Mouse (Mus musculus): ENCODE measurements around the gene Zc2hc1b.
"Not testable (repeated sequence)": the region's sequence is repeated elsewhere in the genome, so short reads cannot be mapped to it uniquely, and the experiment has no call there.

Zc2hc1b gene

DNA sequence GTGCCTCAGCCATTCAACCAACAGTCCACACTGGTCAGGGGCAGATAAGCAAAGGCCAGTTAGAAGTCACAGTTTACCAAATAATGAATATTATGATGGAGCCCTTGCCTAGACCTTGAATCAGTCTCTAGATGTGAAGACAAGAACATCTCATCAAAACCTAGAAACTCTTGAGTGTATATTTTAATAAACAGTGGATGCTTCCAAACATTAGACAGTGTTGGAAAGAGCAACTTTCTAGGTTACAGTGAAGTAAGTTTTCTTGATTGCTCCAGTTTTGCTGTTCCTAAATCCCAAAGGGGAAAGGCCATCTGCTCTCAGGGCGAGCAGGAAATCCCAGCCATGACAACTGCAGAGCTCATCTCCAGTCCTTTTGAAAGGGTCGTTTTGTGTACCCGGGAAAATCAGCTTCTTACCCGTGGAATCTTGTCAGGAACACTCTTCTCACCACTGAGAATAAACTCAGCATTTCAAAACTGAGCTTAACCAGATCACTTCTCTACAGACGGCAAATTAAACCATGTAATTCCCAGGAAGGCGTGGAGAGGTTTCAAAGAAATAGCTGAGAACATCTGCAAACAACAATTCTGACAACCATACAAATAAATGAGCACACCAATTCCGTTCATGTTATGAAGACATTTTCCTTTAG, at the start of gene Zc2hc1b:
Zc2hc1b (minus strand) TSS at position 51 of the 652 bp plus-strand sequence.
- CTCF ChIA-PET: no interaction called here

DNA sequence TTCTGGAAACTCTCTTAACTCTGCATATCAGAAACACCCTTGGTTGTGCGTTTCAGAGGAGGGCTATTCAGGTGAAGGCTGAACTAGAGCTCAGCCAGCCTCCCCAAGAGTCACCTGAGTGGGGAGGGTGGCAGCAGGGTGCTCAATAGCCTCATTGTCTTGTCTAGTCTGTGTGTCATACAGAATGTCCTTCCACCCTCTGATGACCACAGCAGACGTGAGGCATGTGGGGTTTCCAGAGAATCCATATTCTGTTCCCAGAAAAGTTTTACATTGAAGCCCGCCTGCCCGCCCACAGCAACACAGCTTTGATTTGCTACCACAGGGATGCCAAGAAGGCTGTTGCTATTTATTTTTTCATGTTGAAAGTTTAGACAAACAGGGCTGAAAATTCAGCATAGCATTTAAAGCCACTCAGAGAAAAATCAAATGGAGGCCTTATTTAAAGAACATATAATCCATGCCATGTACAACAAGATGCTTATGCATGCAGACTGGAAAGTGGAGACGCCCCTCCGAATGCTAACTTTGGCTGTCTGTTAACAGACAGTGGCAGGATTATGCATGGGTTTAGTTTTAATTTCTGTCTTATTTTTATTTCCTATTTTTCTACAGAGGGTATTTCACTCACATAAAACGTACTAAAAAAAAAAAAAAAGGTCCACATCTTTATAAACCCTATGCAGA, 47.7 kb upstream of the Zc2hc1b start:
- ChIA-PET CTCF (no interaction called here), POLR2A (interaction anchor here in 2 of 4 experiments (0.6 to 0.8 kb wide), 2 partner anchors 45 to 503 kb away, joined by 3 to 6 read pairs; no protein-coding TSS in a partner anchor)

More for the DNA sequence above, at the start of gene Zc2hc1b:
- POLR2A ChIA-PET: interaction anchor here in 1 of 4 experiments (6.8 kb wide), 1 partner anchor 13 kb away, joined by 41 read pairs; the partner anchor contains the start of gene Ltv1

DNA sequence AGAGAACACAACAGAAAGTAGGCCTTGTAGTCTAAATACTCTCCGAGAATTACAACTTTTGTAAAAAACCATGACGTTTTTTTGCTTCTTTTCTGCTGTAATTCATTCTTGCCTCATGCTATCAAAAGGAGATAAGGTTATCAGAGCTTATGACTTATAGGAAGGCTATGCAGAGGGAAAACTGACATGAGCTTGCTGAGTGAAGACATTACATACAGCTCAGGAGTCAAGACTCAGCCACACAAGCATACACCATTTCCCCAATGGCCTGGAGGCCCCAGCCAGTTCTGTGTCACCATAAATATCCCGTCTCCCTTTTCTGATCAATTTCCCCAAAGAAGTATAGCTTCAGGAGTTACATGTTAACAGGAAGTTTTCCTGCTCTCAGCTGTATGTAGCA, 44.3 kb upstream of the Zc2hc1b start:
- CTCF ChIA-PET: no interaction called here
- POLR2A ChIA-PET: no interaction called here

DNA sequence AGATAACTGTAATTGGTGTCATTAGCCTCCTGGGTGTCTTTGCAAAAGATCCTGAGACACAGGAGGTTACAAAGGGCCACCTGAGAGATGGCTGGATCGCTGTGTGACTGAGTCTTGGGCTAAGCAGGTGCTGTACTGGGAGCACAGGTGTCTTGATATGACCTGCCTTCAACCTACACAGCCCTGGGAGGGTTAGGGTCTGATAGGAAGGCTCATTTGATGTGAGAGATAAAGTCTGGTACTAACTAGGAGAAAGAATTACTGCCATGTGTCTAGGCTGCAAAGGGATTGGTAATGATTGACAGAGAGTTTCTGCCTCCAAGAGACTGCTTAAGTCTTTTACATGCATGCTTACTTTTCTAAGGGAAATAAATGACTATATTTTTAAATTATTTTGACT, 42.2 kb upstream of the Zc2hc1b start:
- POLR2A ChIA-PET: no interaction called here
- CTCF ChIA-PET: no interaction called here

DNA sequence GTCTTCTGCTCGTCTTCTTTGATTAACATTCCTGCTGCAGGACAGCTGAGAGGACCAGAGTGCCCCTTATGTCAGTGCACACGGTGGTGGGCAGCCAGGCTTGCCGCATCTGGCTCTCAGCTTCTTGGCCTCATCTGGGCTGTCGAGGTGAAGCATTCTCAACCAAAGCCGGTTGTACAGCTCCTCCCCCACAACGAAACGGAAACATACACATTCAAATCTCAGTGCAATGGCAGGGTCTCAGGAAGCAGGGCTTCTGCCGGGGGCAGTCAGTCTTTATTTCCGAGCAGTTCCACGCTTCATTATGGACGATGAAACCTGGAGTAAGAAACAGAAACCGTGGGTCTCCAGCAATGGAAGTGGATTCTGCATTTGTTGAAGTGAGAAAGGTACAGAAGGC, 36.1 kb upstream of the Zc2hc1b start:
- POLR2A ChIA-PET: no interaction called here
- CTCF ChIA-PET: no interaction called here

DNA sequence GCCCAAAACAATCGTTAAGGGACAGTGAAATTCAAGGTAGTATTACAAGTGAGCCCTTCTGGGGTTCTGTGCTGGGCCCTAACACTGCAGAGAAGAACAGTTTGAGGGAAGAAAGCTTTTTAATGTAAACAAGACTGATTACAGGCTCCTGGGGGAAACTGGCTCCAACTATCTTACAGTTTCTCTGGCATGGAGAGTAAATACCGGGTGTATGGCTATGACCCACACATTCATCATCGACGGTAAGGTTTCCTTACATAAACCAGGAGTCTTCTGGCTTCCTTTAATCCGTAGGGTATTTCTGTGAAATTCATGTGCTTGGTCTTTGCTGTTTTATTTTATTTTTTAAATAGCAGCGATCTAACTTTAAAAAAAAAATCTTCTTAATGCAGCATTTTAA, 35.0 kb upstream of the Zc2hc1b start:
- ChIA-PET POLR2A (interaction anchor here in 1 of 4 experiments (0.6 to 1.2 kb wide), 3 partner anchors 12 to 41 kb away, joined by 3 read pairs; no protein-coding TSS in a partner anchor), CTCF (no interaction called here)

DNA sequence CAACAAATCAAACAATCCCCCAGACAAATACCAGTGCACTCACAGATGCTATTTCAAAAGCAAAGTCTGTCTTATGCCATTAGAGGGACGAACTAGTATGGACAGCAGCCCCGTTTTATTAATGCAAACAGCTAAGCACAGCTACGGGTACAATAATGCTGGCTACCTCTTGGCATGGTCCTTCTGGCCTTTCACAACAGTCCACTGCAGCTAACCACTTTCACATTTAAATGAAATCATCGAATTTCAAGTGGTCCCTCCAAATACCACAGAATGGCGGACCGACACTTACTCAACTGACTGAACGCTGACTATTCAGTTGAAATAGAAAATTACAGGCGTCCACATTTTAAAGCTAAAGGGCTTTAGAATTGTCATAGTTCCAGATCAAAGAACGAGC, 34.5 kb upstream of the Zc2hc1b start:
- ChIA-PET CTCF (no interaction called here), POLR2A (interaction anchor here in 1 of 4 experiments (1.0 to 1.2 kb wide), 2 partner anchors 11 to 18 kb away, joined by 3 read pairs; no protein-coding TSS in a partner anchor)

DNA sequence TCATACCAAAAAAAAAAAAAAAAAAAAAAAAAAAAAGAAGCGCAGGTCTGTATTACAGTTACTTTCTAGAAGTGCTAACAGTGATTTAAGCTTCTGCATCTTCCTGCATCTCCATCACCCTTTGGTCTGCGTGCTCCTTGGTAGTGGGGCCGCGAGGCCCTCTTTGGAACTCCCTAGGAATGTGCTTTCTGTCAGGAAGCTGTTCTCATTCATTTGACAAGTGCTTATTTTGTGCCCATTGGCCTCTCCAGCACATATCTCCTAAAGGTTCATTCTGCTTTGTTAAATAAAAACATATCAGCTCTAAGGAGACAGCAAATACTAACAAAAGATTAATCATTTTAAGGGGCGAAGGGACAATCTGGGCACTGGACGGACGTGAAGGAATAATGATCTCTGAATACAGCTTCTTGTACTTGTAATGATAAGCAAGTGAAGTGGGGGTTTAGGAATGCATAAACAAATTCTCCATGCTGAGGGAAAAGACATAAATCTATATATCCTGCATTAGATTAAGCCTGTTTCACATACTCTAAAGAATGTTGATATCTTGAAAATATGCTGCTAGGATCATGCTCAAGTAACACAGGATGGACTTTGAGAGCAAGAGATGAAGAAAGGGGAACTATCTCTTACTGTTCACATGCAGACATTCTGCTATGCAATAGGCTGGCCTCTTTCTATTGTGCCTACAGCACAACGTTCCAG, 32.3 kb upstream of the Zc2hc1b start:
- ChIA-PET CTCF (no interaction called here), POLR2A (interaction anchor here in 2 of 4 experiments (0.6 to 1.9 kb wide), 8 partner anchors 8 to 371 kb away, joined by 3 to 6 read pairs (median 4); no protein-coding TSS in a partner anchor)

DNA sequence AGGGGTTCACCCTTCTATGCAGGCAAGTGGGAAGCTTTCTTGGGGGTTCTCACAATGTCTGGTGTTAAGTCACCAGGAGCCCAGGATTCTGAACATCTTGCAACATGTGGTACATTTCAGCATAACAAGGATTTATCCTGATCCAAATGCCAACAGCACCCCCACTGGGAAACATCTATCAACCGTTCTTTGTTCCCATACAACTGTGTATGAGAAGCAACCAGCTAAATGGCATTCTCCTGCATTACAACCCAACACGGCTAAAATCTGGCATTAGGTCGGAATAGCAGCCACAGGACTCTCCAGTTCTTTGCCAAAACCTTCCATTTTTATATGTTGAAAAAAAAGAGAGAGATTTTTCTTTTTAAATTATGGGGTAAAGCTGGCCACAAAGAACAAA, 31.7 kb upstream of the Zc2hc1b start:
- CTCF ChIA-PET: no interaction called here
- POLR2A ChIA-PET: interaction anchor here in 2 of 4 experiments (0.6 to 1.9 kb wide), 5 partner anchors 9 to 120 kb away, joined by 3 to 6 read pairs (median 3); no protein-coding TSS in a partner anchor

DNA sequence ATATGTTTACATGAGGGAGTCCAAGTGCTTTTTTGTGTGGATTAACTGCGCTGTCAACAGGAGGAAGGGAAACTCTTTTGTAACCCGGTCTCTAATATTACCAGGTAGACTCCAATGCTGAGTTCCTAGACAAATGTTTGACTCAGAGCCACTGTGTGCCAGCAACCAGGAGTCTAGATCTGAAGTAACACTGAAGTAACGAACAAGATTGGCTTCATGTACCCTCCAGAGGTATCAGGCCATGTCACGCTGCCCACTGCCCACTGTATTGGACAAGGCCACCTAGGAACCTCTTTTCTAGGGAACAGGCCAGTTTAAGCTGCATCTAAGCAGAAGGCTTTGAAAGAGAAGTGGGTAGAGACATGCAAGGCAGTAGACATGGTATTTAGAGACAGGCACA, 31.2 kb upstream of the Zc2hc1b start:
- POLR2A ChIA-PET: interaction anchor here in 2 of 4 experiments (0.6 to 1.9 kb wide), 3 partner anchors 10 to 120 kb away, joined by 3 to 5 read pairs (median 3); no protein-coding TSS in a partner anchor
- CTCF ChIA-PET: no interaction called here

DNA sequence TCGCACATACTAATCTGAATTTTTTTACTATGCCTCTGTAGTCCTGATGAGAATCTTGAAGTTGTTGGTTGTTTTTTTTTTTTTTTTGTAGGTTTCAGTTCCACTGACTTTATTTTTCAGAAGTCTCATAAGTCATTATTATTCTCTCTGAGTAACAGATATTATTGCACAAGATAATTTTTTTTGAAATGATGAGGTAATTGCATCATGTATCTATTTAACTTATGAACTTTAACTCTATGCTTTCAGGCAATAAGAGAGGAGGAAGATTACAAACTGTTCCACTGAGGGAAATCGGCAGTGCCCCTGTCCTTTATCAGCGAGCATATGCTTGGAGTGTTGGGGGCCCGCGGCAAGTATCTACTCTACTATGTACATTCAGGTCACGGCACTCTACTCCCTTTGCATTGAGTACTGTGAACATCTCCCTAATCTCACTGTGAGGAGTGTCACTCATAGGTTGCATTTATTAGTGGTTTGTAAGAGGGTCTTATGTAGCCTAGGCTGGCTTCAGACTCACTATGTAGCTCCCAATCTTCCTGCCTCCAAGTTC, 24.0 kb upstream of the Zc2hc1b start:
- CTCF ChIA-PET: no interaction called here
- POLR2A ChIA-PET: interaction anchor here in 2 of 4 experiments (0.6 to 4.4 kb wide), 4 partner anchors 10 to 486 kb away, joined by 3 to 15 read pairs (median 3); partner anchors contain the start of gene Ltv1 (in 1 of the 2)

DNA sequence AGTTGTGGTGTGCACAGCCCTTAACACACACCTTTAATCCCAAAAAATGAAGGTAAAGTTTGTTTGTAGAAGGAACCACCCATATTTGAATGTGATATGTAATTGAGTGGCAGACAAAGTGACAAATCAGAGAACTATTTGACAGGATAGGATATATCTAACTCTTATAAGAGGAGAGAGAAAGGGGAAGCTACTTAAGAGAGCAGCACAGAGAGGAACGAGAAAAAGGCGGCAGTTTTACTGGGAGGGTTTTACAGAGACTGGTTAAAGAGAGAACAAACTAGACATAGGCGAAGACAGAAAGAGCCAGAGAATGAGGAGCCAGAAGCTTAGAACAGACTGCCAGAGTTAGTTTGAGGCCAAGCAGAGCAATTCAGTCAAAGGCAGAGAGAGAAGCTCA, 23.0 kb upstream of the Zc2hc1b start:
- POLR2A ChIA-PET: interaction anchor here in 2 of 4 experiments (0.6 to 4.4 kb wide), 4 partner anchors 9 to 485 kb away, joined by 3 to 15 read pairs (median 4); partner anchors contain the start of gene Ltv1 (in 1 of the 2)
- CTCF ChIA-PET: no interaction called here

DNA sequence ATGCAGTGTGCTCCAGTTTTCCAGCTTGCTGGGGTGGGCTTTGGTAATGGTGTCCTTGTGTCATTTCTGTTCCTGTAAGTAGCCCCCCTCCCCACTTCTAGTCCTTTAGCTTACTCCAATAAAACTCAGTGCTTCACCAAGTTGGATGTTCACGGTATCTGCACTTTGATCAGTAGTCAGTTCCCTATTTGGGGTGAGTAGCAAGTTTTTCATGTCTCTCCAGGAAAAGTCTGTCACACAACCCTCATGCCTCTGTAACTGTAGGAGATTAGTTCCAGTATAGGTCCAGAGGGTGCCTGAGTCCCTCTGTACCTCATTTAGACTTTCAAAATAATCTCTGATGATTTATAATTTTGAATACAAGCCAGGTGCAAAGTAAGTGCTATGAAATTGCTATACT, 21.4 kb upstream of the Zc2hc1b start:
- POLR2A ChIA-PET: interaction anchor here in 1 of 4 experiments (1.4 kb wide), 1 partner anchor 10 kb away, joined by 5 read pairs; no protein-coding TSS in a partner anchor
- CTCF ChIA-PET: no interaction called here

DNA sequence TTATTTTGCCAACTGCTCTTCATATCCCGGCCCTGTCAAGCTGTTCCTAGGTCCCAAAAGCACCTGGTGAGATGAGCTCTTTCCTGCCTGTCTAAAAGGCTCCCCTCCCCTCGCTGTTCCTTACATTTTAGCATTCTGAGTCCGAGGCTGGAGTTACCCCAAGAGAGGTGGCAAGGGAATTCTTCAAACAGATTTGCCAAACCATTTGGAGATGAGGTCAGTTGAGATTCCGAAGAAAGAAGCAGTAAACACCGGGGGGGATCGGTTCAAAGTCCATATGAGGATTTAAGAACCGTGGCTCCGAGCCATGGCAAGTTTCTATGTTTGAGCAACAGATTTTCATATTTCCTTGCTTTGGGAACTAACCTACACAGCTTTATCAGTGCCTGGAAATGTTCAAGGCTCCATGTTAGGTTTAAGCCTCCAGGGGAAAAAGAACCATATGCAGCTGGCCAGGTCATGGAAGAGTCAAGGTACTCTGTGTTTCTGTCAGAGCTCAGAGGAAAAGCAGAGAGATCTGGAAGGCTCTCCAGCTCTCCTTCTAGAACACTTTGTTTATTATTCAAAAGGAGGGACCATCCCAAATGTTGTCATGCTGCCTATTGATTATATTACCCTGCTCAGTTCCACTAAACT, 19.2 kb upstream of the Zc2hc1b start:
- ChIA-PET CTCF (interaction anchor here in 1 of 4 experiments (0.6 kb wide), 1 partner anchor 360 kb away, joined by 9 read pairs; no protein-coding TSS in a partner anchor), POLR2A (no interaction called here)

DNA sequence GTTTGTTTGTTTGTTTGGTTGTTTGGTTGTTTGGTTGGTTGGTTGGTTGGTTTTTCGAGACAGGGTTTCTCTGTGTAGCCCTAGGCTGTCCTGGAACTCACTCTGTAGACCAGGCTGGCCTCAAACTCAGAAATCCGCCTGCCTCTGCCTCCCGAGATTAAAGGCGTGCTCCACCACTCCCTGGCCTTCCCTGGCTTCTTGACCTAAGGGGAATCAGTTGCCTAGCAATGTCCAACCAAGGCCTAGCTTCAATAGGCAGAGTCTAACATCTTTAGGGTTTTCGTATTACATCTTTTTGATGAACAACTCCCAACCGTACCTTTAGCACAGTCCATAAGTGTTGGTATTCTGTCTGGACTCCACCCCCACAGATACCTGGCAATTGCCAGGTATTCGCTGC, 15.7 kb upstream of the Zc2hc1b start:
- POLR2A ChIA-PET: interaction anchor here in 3 of 4 experiments (0.5 to 4.5 kb wide), 8 partner anchors 8 to 196 kb away, joined by 3 to 41 read pairs (median 6); partner anchors contain the start of gene Zc2hc1b (in 1 of the 3)
- CTCF ChIA-PET: not testable (repeated sequence)

DNA sequence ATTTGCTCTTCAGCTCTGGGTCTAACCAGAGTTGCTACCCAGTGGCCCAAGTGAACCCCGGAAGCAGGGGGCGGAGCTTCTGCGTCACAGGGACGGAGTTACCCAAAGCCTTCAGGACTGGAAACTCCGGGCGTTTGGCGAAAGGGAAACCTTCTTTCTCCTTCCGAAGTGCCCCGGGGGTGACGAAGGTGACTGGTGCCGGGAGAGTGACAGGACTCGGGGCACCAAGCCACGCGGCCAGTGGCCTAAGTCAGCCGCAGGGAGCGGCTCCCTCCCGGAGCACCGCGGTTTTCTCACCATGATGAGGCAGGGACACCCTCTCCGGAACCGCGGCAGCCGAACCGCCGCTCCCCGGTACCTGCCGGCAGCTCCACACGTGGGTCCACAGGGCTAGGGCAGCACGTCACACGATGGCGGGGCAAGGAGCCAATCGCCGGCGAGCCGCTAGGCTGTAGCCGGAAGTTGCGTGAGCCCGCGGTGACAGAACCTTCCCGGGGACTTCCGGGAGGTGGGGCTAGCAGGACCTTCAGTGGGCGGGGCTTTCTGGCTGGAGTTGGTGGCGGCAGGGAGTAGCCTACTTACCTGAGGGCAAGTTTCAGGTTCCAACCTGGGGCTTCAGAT, 15.0 kb upstream of the Zc2hc1b start, which contains the start of gene Ltv1:
Ltv1 (minus strand) TSS at position 438 of the 621 bp plus-strand sequence.
- POLR2A ChIA-PET: interaction anchor here in 3 of 4 experiments (0.5 to 4.5 kb wide), 17 partner anchors 9 to 361 kb away, joined by 3 to 41 read pairs (median 4); partner anchors contain the start of genes Pex3 (in 1 of the 3) and Zc2hc1b (in 1 of the 3)
- CTCF ChIA-PET: no interaction called here

DNA sequence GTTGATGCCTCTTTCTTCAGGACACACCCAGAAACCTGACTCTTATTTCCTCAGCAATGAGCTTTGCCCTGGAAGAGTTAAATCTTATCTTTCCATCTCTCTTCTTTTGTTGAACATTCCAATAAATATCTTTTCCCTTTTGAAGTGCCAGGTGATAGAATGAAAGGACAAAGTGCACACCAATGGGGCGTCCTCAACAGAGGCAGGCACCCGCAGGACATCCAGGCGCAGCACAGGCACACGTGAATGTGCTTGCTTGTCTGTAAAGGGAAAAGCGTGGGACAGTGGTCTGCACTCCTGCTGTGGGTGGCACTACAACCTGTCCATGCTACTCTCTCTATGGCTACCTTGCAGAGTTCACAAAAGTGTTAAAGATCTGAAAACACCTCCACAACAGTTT, 12.1 kb upstream of the Zc2hc1b start:
- ChIA-PET POLR2A (interaction anchor here in 3 of 4 experiments (0.6 to 4.5 kb wide), 3 partner anchors 9 to 11 kb away, joined by 3 to 41 read pairs (median 3); partner anchors contain the start of gene Zc2hc1b (in 1 of the 3)), CTCF (no interaction called here)

DNA sequence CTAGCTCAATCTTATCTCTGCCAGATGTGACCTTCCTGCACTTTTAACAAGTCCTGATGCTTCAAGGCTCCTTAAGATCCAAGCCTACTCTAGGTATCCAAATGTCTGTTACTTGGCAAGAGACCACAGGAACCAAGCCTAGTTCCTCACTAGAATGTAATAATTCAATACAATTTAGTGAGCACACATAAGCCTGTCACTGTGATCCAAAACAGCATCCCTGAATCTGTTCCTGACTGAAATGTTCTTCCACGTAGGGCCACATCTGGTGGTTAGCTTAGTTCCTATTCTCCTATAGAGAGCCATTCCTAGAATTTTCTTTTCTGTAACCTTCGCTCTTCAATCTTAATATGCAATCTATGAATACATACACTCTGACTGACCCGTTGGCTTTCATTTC, 8.9 kb upstream of the Zc2hc1b start:
- POLR2A ChIA-PET: interaction anchor here in 1 of 4 experiments (1.0 to 1.4 kb wide), 3 partner anchors 10 to 96 kb away, joined by 3 read pairs; no protein-coding TSS in a partner anchor
- CTCF ChIA-PET: interaction anchor here in 1 of 4 experiments (1.1 kb wide), 1 partner anchor 100 kb away, joined by 4 read pairs; no protein-coding TSS in a partner anchor

Data from embryonic stem cell, embryonic (primary cell).